Mouse (Mus musculus) kidney, embryonic 15.5 days (tissue): Measurements from ENCODE around the gene Jph2. TPM values are rescaled to one million over a fixed set of nuclear protein-coding genes. Genes with fewer than 3 reads are reported as not detected.

Experiments
- polyA plus RNA-seq: library from polyadenylated mRNA; unstranded; fragments of >200 nt; fragmentation: Nextera tagmentation; extraction: Ambion mirVana; gene quantifications from 2 replicates; pipeline ENCODE4 v1.2.1, GENCODE M21; 2015

Jph2 gene
- polyA plus RNA-seq, 1 experiment from 2014 or later: 4.2 TPM

Other genes with a start within 250 kb of the Jph2 start
- 1.7 and 2.7 TPM in 2 replicates for gene Tox2, start 194.9 kb downstream of the Jph2 start, polyA plus RNA-seq
- gene Oser1, start 26.7 kb upstream of the Jph2 start, polyA plus RNA-seq: 87.0 and 87.3 TPM in 2 replicates
- 1.2 and 2.8 TPM in 2 replicates for gene Gdap1l1, start 40.5 kb upstream of the Jph2 start, polyA plus RNA-seq
- 9.8 TPM in 2 replicates for gene Fitm2, start 74.6 kb upstream of the Jph2 start, polyA plus RNA-seq
- 31.2 and 34.9 TPM in 2 replicates for gene R3hdml, start 94.3 kb upstream of the Jph2 start, polyA plus RNA-seq
- 18.6 and 19.4 TPM in 2 replicates for gene Hnf4a, start 108.8 kb upstream of the Jph2 start, polyA plus RNA-seq
- 29.2 and 30.6 TPM in 2 replicates for gene Ttpal, start 204.3 kb upstream of the Jph2 start, polyA plus RNA-seq
- gene Serinc3, start 247.1 kb upstream of the Jph2 start, polyA plus RNA-seq: 43.7 and 44.0 TPM in 2 replicates